Mouse (Mus musculus) lung, postnatal 0 days (tissue): ENCODE results near the gene Asnsd1. TPM values are rescaled to one million over a fixed set of nuclear protein-coding genes. Genes with fewer than 3 reads are reported as not detected.
"Not testable (repeated sequence)": the region's sequence is repeated elsewhere in the genome, so short reads cannot be mapped to it uniquely, and the experiment has no call there.

ENCODE experiments used
- ATAC-seq: fragments of 200-750 bp; cut with Nextera tagmentation; 2 replicates; pipeline ENCODE4 v1.8.0; 2017; ENCODE audit warnings: moderate library complexity
- DNase-seq: peaks from one replicate; pipeline ENCODE4 v3.0.0-alpha.2; 2016; ENCODE audit warnings: low spot score
- H3K27ac ChIP-seq: fragments of 300-500 bp; sonication (generic); 2 replicates; pipeline ENCODE4 v1.5.1; 2014; ENCODE audit warnings: antibody characterized with exemption, mild to moderate bottlenecking, low read length, mixed read lengths
- H3K27me3 ChIP-seq: fragments of 300-500 bp; sonication (generic); replicated peaks from 2 replicates; pipeline ENCODE4 v1.6.1; 2014; ENCODE audit warnings: low read length, mixed read lengths; ENCODE audit not compliant: insufficient read depth
- H3K36me3 ChIP-seq: fragments of 300-500 bp; sonication (generic); 2 replicates; pipeline ENCODE4 v1.6.1; 2014; ENCODE audit warnings: low read length, mixed read lengths; ENCODE audit not compliant: insufficient read depth
- H3K4me1 ChIP-seq: fragments of 300-500 bp; sonication (generic); 2 replicates; pipeline ENCODE4 v1.6.1; 2014; ENCODE audit warnings: antibody characterized with exemption, low read depth, low read length, mixed read lengths; ENCODE audit not compliant: insufficient read depth
- H3K4me2 ChIP-seq: fragments of 300-500 bp; sonication (generic); replicated peaks from 2 replicates; pipeline ENCODE4 v1.6.1; 2014; ENCODE audit warnings: low read depth, mild to moderate bottlenecking, low read length, moderate library complexity, mixed read lengths
- H3K4me3 ChIP-seq: fragments of 300-500 bp; sonication (generic); 2 replicates; pipeline ENCODE4 v1.5.1; 2014; ENCODE audit warnings: low read depth, low read length
- H3K9ac ChIP-seq: fragments of 300-500 bp; sonication (generic); replicated peaks from 2 replicates; pipeline ENCODE4 v1.6.1; 2014; ENCODE audit warnings: low read depth, mild to moderate bottlenecking
- H3K9me3 ChIP-seq: fragments of 300-500 bp; sonication (generic); 2 replicates; pipeline ENCODE4 v1.6.1; 2016; ENCODE audit warnings: low read length, mixed read lengths
- CTCF ChIP-seq: IDR thresholded peaks from 2 replicates; pipeline ENCODE4 v1.5.1; 2016; ENCODE audit warnings: antibody characterized with exemption, mild to moderate bottlenecking
- EP300 ChIP-seq: IDR thresholded peaks from 2 replicates; pipeline ENCODE4 v1.6.1; 2016; ENCODE audit warnings: antibody characterized with exemption, mild to moderate bottlenecking, control low read depth
- WGBS: fragments of 180-500 bp; shearing (Covaris S2); extraction: QIAGEN DNeasy Blood & Tissue Kit; methylation state at CpG from one replicate; pipeline ENCODE4 v1.1.7; 2014; 5-methylcytosine and 5-hydroxymethylcytosine counted together
- polyA plus RNA-seq: library from polyadenylated mRNA; unstranded; fragments of >200 nt; fragmentation: Nextera tagmentation; extraction: Ambion mirVana; gene quantifications from 2 replicates; pipeline ENCODE4 v1.2.1, GENCODE M21; 2015

Gene Asnsd1
- polyA plus RNA-seq, 1 experiment from 2014 or later: 30.4 TPM

- Histone ChIP-seq H3K36me3 (no peaks in the 10 kb centered on the region), H3K27me3 (no peaks in the 10 kb centered on the region), H3K27ac (no peak overlapping the region), H3K9me3 (no peaks in the 10 kb centered on the region), H3K9ac (no peak overlapping the region), H3K4me3 (no peak overlapping the region), H3K4me2 (no peak overlapping the region), H3K4me1 (no peaks in the 10 kb centered on the region)
- ATAC-seq (no peak), DNase-seq (no peak)
- TF ChIP-seq CTCF: no peak
- TF ChIP-seq EP300: no peak
Observed at GRCm38 (mm10) chr1:53358988-53359387, 6.4 kb upstream of the Asnsd1 start.

GRCm38 (mm10) chr1:53341071-53341470 is 11.5 kb downstream of the Asnsd1 start:
- no peak for TF ChIP-seq EP300
- no peak for TF ChIP-seq CTCF

GRCm38 (mm10) chr1:53337403-53337802 is 15.1 kb downstream of the Asnsd1 start:
- not testable (repeated sequence) for H3K36me3 ChIP-seq, H3K9me3 ChIP-seq, DNase-seq, H3K4me3 ChIP-seq, ATAC-seq, H3K27me3 ChIP-seq, H3K9ac ChIP-seq, H3K4me1 ChIP-seq, H3K4me2 ChIP-seq, H3K27ac ChIP-seq
- WGBS: 68% methylated on average over 2 of the region's 2 CpGs

More at GRCm38 (mm10) chr1:53341071-53341470, 11.5 kb downstream of the Asnsd1 start:
- H3K27ac ChIP-seq: no peak overlapping the region
- DNase-seq (no peak), ATAC-seq (no peak)
- no peak overlapping the region for H3K9ac ChIP-seq
- 95% methylated on average over 2 of the region's 2 CpGs for WGBS
- no peak overlapping the region for H3K4me2 ChIP-seq
- H3K27me3 ChIP-seq: no peaks in the 10 kb centered on the region
- no peaks in the 10 kb centered on the region; the same call in 1 of the 2 replicates for H3K9me3 ChIP-seq
- peaks cover 8% of the 10 kb centered on the region; the same call in 1 of the 2 replicates for H3K36me3 ChIP-seq
- H3K4me3 ChIP-seq: no peak overlapping the region
- no peaks in the 10 kb centered on the region for H3K4me1 ChIP-seq

- DNase-seq (no peak), ATAC-seq (no peak)
- no peaks in the 10 kb centered on the region for H3K36me3 ChIP-seq
- no peaks in the 10 kb centered on the region for H3K27me3 ChIP-seq
- no peaks in the 10 kb centered on the region for H3K4me1 ChIP-seq
- TF ChIP-seq CTCF (no peak), EP300 (no peak)
- H3K4me3 ChIP-seq: no peak overlapping the region
- no peak overlapping the region for H3K4me2 ChIP-seq
- no peaks in the 10 kb centered on the region for H3K9me3 ChIP-seq
- no peak overlapping the region for H3K9ac ChIP-seq
- H3K27ac ChIP-seq: no peak overlapping the region
Observed at GRCm38 (mm10) chr1:53335465-53335864, 17.1 kb downstream of the Asnsd1 start.

GRCm38 (mm10) chr1:53333527-53333926 is 19.0 kb downstream of the Asnsd1 start:
- H3K27ac ChIP-seq, H3K4me2 ChIP-seq, DNase-seq, H3K27me3 ChIP-seq, ATAC-seq, H3K4me1 ChIP-seq, H3K9me3 ChIP-seq, H3K9ac ChIP-seq, H3K4me3 ChIP-seq, H3K36me3 ChIP-seq: not testable (repeated sequence)
- 46% methylated on average over 5 of the region's 5 CpGs for WGBS

GRCm38 (mm10) chr1:53324827-53325494 is 27.6 kb downstream of the Asnsd1 start:
- no peak for DNase-seq
- Histone ChIP-seq H3K4me1 (no peaks in the 10 kb centered on the region), H3K27ac (no peak overlapping the region), H3K9me3 (no peaks in the 10 kb centered on the region), H3K27me3 (no peaks in the 10 kb centered on the region), H3K36me3 (no peaks in the 10 kb centered on the region), H3K4me3 (no peak overlapping the region), H3K9ac (no peak overlapping the region), H3K4me2 (no peak overlapping the region)
- ATAC-seq: no peak
- TF ChIP-seq EP300: no peak
- TF ChIP-seq CTCF: no peak
- 83% methylated on average over 5 of the region's 5 CpGs for WGBS

- no peak for TF ChIP-seq CTCF
- TF ChIP-seq EP300: no peak
Observed at GRCm38 (mm10) chr1:53324277-53324676, 28.3 kb downstream of the Asnsd1 start.

More at GRCm38 (mm10) chr1:53324277-53324676, 28.3 kb downstream of the Asnsd1 start:
- Histone ChIP-seq H3K4me3 (no peak overlapping the region), H3K9me3 (no peaks in the 10 kb centered on the region), H3K9ac (no peak overlapping the region), H3K27ac (no peak overlapping the region), H3K36me3 (no peaks in the 10 kb centered on the region), H3K27me3 (no peaks in the 10 kb centered on the region), H3K4me1 (no peaks in the 10 kb centered on the region), H3K4me2 (no peak overlapping the region)
- ATAC-seq: no peak
- DNase-seq: no peak
- 98% methylated on average over 1 of the region's 1 CpGs for WGBS
